Mouse (Mus musculus): ENCODE results near the gene Srxn1. TPM values are rescaled to one million over a fixed set of nuclear protein-coding genes. Genes with fewer than 3 reads are reported as not detected.

Srxn1 gene
- total RNA-seq, 4 experiments from 2014 or later: 15.2 to 67.0 (median 22.7) TPM

DNA sequence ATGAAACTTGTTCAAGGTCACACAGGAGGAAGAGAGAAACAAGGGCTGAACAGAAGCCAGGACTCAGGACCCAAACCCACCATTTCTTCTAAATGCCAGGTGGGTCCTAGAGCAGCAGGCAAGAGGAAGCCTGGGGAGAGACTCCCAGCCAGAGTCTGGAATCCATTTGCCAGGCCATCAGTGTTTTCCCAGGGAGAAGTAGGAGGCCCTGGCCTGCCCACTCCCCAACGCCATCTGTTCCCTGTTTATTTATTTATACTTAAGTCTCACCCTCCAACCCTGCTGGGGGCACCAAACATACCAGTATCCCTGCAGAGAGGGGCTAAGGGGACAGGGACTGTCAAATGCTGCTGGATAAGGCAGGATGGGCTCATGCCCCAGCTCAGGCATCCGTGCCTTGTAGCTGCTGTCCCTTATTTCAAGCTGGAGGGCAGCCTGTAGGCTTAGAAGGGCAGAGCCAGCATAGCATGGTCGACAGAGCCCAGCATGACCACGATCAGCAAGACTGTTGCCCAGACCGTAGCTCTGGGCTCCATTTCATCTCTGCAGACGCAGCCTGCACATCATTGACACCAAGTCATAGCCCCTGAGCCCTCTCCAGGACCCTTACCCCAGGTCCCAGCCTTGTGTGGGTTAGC, 14.0 kb downstream of the Srxn1 start:
- no peak for DNase-seq (ENCODE audit: low spot score in 2 of 2)

DNA sequence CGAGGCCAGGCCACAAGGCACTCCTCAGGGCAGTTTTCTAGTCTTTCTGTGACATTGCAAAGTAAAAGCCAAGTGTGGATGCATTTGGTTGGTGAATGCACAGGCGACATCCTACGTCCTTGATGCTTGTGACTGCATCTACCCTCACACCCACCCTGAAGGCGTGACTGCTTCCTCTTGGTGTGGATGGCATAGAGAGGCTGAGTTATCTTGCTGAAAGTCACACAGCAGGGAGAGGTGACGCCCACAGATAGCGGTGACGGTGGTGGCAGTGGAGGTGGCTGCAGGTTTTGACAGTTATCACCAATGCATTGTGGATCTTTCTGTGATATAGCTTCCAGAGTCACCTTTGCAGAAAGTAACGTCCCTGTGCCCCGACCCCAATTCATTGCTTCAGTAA, 17.6 kb downstream of the Srxn1 start:
- DNase-seq (ENCODE audit: low spot score in 2 of 2): no peak

DNA sequence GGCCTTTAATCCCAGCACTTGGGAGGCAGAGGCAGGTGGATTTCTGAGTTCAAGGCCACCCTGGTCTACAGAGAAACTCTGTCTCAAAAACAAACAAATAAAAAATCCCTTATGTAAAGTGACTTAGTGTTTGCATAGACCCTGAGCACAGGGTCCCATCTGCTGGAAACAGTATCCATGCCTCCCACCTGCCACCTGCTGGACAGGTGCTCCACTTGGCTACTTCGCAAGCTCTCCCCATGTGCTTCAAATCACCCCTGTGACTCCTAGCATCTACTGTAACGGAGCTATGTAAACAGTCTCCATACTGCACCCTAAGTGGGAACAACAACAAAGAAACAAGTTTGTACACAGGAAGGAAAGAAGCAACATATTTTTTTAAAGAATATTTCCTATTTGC, 23.3 kb downstream of the Srxn1 start:
- no peak for DNase-seq (ENCODE audit: low spot score in 2 of 2)

DNA sequence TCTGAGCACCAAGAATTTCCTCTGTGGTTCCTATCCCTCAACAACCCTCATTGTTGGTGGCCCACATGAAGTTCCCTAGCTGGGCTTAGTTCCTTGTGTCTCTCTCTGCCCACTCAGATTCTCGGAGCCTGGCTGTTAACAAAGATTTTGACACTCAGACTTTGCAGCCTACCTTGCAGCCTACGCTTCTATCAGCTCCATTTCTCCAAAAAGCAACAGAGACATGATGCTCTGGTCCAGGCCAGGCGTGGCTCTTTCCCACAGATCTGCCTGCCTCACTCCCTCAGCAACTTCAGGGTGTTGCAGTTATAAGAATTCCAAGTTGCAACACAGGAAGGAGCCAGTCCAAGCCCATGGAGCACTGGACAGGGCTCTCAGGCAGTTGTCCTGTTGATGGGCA, 24.5 kb downstream of the Srxn1 start:
- DNase-seq (ENCODE audit: low spot score in 2 of 2): no peak

DNA sequence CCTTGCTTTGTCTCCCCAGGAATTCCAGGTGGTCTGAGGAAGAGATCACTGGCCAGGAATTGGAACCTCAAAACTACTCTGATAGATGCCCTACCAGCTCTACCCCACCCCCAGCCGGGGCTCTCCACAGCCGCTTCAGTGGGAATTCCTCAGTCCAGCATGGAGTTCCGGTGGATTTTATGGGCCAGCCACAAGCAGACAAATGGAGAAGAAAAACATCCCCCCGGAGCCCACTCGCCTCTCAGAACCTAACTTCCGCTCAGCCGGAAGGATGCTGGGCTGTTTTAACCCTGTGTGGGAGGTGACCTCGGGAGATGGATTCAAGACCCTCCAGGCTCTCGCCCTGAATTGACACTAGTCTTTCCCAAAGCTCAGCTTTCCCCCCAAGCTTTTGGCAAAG, 26.7 kb downstream of the Srxn1 start:
- no peak for DNase-seq (ENCODE audit: low spot score in 2 of 2)

DNA sequence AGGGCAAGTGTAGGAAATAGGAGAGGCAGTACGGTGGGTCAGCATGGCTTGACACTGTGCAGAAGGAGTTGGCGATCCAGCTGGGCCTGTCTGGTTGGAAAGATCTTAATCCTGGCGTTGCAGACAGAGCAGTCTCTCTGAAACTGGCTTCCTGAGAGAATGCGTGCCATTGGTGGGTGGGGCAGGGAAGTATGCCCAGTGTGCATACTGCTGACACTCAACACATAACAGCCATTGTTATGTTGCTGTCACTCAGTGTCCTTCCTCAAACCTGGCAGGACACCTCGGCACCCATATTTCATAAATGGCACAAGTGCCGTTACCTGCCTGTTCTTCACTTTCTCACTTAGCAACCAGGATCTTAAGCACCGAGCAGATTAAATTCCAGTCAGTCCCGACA, 27.4 kb downstream of the Srxn1 start:
- DNase-seq (ENCODE audit: low spot score in 2 of 2): no peak

DNA sequence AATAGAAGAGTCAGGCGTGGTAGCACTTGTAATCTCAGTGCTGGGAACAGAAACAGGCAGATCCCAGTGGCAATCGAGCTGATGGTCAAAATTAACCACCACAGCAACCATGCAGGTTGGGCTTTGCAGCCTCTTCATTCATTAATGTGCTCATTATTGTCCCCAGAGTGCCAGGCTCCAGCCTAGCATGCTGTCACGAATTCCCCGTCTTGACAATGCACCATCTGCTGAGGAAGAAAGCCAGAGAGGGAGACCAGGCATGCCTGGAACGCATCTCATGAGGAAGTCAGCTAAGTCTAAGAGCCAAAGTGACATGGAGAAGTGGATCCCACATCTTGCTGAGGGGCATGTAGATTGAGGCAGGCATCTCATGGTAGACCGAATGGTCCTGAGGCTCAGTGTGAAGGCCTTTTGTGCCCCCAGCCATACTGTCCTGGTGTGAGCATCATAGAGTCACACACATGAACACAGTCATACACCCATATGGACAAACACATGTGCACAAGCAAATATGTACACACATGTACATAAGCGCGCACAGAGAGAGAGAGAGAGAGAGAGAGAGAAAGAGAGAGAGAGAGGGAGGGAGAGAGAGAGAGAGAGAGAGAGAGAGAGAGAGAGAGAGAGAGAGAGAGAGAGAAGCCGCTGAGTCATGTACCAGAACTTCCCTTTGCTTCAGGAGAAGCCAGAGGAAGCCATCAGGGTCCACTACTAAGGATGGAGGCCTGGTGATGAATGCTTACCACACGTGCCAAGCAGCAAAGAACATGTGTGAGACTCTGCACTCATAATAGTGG, 34.1 kb downstream of the Srxn1 start:
- DNase-seq (ENCODE audit: low spot score in 2 of 2): no peak

DNA sequence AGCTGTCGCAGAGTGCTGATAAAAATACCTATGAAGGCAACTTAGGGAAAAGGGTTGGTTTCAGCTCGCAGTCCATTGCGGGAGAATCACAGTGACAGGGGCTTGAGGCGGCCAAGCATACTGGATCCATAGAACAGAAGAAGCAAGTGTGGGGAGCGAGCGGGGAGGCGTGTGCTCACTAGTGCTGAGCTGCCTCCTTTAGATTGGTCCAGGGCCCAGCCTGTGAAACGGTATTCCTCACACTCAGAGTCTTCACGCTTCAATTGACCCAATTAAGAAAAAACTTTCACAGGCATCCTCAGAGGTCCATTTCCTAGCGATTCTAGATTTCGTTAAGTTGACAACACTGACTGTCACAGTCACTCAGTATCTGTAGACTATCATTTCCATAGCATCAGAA, 35.6 kb downstream of the Srxn1 start:
- DNase-seq (ENCODE audit: low spot score in 2 of 2): no peak

DNA sequence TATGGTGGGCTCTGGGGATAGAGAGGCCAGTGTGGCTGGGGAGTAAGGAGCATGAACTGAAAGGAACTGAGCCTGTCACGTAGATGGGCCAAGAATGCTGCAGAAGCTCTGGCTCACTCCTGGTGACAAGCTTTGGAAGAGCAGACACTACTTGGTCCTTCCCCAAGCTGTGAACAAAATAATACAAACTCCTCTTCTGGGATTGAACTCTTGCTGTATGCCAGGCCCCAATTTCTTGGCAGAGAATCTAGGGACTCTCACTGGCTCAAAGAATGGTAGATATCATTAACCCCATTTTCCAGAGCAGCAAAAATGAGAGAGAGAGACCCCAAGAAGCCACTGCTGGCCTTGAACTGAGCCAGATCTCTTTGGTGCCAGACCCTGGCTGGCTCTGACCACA, 36.2 kb downstream of the Srxn1 start:
- DNase-seq (ENCODE audit: low spot score in 2 of 2): no peak

DNA sequence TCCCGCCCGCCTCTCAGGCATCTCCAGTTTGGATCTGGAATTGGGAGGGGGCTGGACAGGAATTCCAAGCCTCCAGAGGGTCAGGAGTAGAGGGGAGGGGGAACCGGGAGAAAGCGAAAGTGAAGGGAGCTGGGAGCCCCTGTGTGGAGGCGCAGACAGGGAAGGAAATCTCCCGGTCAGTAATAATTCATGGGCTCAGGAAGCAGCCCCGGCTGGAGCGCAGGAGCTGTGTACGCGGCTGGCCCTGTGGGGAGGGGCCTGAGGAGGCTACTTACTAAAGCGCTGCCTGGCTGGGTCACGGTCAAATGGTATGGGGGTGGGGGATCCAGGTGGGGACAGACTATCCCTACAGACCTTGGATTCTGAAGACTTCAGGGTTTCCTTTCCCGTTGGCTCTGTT, 36.7 kb downstream of the Srxn1 start:
- no peak for DNase-seq (ENCODE audit: low spot score in 2 of 2)

DNA sequence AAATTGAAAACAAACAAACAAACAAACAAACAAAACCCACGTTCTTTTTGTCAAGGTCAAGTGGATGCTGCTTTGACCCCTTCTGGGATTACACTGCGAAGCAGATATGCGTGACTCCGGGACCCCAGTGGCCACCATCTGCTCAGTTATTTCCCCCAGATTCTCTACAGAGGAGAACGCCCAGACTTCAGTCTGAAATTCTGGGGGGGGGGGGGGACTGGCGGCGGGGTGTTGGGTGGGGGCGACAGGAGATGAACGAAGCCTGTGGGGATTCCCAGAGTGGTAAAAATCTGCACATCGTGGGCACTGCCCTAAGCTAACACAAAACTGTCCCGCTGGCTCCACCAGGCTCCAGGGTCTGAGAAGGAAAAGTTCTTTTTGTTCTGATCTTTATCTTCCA, 37.3 kb downstream of the Srxn1 start:
- DNase-seq (ENCODE audit: low spot score in 2 of 2): no peak

DNA sequence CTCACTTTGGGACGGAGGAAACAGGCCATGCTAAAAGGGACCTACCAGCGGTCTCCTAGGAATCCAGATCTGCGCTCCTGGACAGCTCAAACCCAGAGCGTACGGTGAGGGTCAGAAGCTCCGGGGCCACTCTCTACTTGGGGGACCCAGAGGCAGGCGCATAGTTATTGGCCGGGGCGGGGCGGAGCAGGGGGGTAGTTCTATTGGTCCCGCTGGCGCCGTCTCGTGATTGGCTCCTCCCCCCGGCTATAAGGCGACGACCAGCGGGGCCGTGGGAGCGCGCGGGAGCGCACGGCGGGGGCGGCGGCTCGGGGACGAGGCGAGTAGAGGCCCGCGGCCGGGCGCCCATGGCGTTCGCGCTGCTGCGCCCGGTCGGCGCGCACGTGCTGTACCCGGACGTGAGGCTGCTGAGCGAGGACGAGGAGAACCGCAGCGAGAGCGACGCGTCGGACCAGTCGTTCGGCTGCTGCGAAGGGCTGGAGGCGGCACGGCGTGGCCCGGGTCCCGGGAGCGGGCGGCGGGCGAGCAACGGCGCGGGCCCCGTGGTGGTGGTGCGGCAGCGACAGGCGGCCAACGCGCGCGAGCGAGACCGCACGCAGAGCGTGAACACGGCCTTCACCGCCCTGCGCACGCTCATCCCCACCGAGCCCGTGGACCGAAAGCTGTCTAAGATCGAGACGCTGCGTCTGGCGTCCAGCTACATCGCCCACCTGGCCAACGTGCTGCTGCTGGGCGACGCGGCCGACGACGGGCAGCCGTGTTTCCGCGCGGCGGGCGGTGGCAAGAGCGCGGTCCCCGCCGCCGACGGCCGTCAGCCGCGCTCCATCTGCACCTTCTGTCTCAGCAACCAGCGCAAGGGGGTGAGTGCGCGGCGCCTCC, 38.2 kb downstream of the Srxn1 start, which contains the start of gene Tcf15:
Gene Tcf15 (plus strand): TSS at position 283 of the 879 bp plus-strand sequence.
- DNase-seq (ENCODE audit: low spot score in 2 of 2): peak; percentile 43 to 60

DNA sequence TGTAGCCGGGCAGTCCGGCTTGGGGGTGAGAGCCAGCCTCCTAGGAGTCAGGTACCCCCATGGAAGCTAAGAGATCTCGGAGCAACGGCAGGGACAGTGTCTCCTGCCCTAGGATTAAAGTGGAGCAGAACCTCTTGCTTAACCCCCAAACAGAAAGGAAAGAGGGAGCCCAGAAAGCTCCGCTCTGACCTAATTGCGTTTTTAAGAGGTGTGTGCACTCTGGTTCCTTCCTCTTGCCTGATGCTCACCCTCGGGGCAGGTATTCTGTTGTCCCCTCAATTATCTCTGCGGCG, 38.8 kb downstream of the Srxn1 start:
- no peak for DNase-seq (ENCODE audit: low spot score in 2 of 2)

DNA sequence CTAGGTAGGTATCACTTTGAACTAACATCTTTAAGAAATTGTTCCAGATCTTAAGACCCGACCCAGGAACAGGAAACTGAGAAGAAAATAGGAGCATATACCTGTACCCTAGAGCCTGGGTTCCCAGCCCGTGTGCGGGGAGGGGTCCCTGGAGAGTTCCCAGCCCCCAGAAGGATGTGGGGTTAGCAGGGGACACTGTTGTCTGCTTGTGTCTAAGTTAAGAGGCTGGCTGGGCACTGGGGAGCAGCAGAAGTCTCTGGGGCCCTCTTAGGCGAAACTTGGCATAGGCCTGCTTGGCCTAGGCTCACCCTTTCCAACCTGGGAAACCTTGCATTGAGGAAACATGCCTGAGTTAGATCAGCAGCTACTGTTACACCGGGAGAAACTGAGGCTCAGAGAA, 39.2 kb downstream of the Srxn1 start:
- DNase-seq (ENCODE audit: low spot score in 2 of 2): no peak

DNA sequence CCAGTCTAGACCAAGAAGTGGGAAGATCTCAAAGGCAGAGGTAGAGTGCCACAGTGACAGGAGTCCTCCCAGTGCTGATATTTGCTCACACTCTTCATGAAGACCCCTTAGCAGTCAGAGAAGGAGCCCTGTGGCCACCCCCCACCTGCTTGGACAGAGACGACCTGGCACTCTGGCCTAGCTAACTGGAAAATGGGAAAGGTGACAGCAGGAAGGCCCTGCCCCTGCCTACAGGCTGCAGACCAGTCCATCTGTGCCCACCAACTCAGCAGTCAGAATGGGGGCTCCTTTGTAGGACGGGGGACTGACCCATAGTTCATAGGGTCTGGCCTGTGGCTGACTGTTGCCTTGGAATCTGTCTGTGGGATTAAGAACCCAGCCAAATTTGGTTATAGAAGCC, 40.4 kb downstream of the Srxn1 start:
- DNase-seq (ENCODE audit: low spot score in 2 of 2): no peak

DNA sequence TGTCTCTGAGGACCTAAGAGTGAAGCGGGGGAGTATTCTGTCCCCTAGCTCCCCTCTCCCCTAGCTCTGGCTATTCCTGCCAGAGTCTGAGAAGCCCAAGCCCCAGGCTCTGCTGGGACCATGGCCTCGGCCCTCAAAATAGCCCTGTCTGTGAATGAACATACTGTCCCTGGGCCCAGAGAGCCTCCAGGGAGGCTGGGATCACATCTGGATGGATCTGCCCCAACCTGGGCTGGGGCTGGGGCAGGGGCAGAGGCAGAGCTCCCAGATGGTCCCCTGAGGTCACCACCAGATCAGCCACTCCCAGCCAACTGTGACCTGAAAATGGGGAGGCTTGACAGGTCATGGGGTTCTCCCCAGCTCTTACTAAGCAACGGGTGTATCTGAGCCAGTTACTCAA, 41.8 kb downstream of the Srxn1 start:
- DNase-seq (ENCODE audit: low spot score in 2 of 2): peak in 1 of 2 experiments; percentile 33

DNA sequence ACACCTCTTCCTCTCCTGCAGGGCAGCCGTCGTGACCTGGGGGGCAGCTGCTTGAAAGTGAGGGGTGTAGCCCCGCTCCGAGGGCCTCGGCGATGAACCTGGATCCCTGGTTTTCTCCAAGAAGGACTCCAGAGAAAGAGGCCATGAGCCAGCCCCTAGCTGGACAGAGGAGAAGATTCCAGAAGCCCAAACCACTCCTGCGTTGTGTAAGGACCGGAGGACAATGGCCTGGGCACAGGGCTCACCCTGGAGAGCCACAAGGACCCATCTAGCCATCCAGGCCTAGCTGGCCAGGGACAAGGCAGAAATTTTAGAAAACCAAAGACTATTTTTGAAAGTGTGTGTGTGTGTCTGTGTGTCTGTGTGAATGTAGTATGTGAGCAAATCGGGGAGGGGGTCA, 43.4 kb downstream of the Srxn1 start:
- DNase-seq (ENCODE audit: low spot score in 2 of 2): no peak

DNA sequence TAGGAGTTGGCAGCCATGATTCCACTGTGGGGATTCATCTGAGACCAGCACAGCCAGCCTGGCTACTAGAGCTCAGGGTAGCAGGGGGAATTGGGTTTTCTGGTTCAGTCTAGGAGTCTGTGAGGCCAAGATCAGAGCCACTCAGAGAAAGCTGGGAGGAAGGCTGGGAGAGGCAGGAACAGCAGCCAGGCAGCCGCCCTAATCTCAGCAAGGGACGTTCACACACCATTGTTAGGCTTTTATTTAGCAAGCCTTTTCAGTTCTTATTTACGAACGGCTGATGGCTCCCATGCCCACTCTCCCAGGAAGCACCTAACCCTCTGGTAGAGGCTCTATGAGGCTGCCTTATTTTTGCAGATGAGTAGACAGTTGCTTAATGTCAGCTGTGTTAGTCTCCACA, 44.6 kb downstream of the Srxn1 start:
- no peak for DNase-seq (ENCODE audit: low spot score in 2 of 2)

DNA sequence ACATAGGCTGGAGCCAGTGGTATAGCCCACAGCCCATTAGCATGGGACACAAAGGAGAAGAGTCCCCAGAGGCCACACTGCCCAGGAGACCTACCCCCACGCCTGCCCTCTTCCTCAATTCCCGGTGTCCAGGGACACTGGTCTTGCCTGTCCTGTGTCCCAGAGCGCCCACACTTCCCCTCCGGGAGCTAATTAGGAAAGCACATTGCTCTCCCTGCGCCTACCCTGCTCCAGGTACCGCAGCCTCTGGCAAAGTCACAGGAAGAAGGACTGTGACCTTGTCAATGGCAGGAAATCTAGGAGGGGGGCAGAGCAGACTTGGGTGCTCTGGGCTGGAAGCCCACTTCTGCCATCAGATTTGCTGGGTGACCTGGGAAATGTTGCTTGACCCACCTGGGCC, 45.1 kb downstream of the Srxn1 start:
- DNase-seq (ENCODE audit: low spot score in 2 of 2): no peak

DNA sequence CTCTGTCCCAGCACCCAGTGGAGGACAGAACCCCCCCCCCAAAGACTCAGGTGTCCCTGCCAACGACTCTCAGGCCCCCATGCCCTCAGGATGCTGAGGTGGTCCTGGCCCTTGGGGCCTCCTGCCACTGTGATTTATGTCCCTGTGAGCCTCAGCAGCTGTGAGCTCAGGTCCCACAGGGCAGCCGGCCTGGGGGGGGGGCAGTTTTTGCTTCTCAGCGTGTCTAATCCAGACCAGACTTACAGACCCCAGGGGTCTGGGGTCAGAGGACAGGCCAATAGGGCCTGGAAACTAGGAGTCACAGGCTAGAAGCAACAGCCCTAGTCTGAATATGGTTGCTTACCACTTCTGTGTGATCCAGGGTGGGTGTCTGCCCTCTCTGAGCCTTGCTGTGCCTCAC, 48.0 kb downstream of the Srxn1 start:
- DNase-seq (ENCODE audit: low spot score in 2 of 2): no peak

DNA sequence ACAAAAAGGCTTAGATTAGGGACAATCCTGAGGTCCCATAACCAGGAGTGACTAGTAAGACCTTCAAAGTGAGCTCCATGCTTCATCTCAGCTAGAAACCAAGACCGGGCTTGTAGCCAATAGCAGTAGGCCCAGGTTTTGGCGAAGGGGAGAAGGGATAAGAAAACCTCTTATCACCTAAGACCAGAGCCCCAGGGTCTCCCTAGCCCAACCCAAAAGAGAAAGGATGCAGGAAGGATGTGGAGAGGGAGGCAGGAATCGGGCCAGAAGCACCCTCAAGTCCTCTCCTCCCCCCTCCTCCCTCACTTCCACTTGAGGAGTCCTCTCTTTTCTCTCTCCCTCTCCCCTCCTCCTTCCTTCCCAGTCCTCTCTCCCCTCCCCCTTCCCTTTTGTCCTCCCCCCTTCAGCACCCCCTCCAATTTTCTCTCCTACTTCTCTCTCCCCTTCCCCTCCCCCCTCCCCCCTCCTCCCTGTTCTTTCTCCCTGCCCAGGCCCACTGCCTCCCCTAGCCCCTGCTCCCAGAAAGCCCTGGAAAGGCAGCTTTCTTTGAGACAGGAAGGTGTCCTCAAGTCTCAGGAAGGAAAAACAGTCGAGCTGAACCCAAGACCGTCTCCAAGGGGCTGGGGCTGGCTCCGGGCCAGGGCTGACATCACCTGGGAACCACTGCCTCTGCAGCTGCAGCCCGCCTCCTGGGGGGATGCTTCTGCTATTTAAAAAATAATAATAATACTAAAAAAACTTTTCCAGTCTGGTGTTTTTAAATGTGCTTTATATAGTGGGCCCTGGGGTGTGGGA, 50.3 kb downstream of the Srxn1 start:
- DNase-seq (ENCODE audit: low spot score in 2 of 2): peak; percentile 66 to 72

DNA sequence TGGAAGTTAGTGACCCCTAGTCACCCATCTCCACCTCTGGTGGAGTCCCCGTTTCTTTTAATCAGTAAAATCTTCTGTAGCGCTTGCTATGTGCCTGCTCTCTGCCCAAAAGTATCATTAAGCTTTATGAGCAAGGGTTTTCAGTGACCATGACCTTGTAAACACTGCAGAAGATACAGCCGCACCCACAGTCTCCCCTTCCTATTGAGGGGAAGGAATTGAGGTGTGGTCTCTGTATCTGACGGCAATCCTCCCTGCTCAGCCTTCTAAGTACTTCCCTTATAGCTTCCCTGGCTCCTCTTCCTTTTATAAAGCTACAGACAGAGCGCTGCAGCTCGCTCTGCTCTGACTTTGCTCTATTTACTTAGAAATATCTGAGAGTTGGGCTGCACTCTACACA, 51.2 kb downstream of the Srxn1 start:
- DNase-seq (ENCODE audit: low spot score in 2 of 2): no peak
